Mouse (Mus musculus) heart, adult 2 months (tissue): Measurements from ENCODE around the gene Slf2. TPM values are rescaled to one million over a fixed set of nuclear protein-coding genes. Genes with fewer than 3 reads are reported as not detected.

ENCODE experiments used
- DNase-seq, 2 experiments: peaks; one replicate each; pipeline ENCODE4 v3.0.0; 2021
- H3K27ac ChIP-seq: fragments of 200-600 bp; 2 replicates; pipeline ENCODE4 v1.8.1; 2022
- H3K27me3 ChIP-seq: fragments of 200-500 bp; 2 replicates; pipeline ENCODE4 v1.6.1; 2012; ENCODE audit warnings: mild to moderate bottlenecking, low read length, inconsistent platforms, mixed read lengths; ENCODE audit not compliant: control insufficient read depth, insufficient read depth
- H3K36me3 ChIP-seq: fragments of 200-500 bp; 2 replicates; pipeline ENCODE4 v1.6.1; 2012; ENCODE audit warnings: low read length, inconsistent platforms; ENCODE audit not compliant: control insufficient read depth, insufficient read depth
- H3K4me1 ChIP-seq: fragments of 200-500 bp; 2 replicates; pipeline ENCODE4 v1.6.1; 2011; ENCODE audit warnings: low read length; ENCODE audit not compliant: control insufficient read depth, insufficient read depth
- H3K4me3 ChIP-seq: fragments of 200-600 bp; 2 replicates; pipeline ENCODE4 v1.8.1; 2022
- H3K79me2 ChIP-seq: fragments of 200-500 bp; replicated peaks from 2 replicates; pipeline ENCODE4 v1.6.1; 2012; ENCODE audit warnings: mild to moderate bottlenecking, inconsistent platforms, low read length, moderate library complexity, mixed read lengths; ENCODE audit not compliant: control insufficient read depth, insufficient read depth
- H3K9ac ChIP-seq: fragments of 200-500 bp; 2 replicates; pipeline ENCODE4 v1.6.1; 2012; ENCODE audit warnings: low read depth, mild to moderate bottlenecking, control low read depth, inconsistent platforms, low read length, mixed read lengths
- CTCF ChIP-seq: fragments of 200-600 bp; IDR thresholded peaks from 2 replicates; pipeline ENCODE4 v1.8.1; 2022; ENCODE audit warnings: antibody characterized with exemption, mild to moderate bottlenecking, moderate library complexity
- EP300 ChIP-seq: fragments of 200-500 bp; IDR thresholded peaks from 2 replicates; pipeline ENCODE4 v1.6.1; 2011; ENCODE audit warnings: low read depth, low read length, control low read depth; ENCODE audit not compliant: insufficient read depth
- POLR2A ChIP-seq: fragments of 200-500 bp; IDR thresholded peaks from 2 replicates; pipeline ENCODE4 v1.6.1; 2011; ENCODE audit warnings: mild to moderate bottlenecking, low read depth, low read length, control low read depth; ENCODE audit not compliant: insufficient read depth
- WGBS: fragments of 180-500 bp; shearing (Covaris S2); methylation state at CpG from one replicate; pipeline ENCODE4 v1.1.7; 2018; 5-methylcytosine and 5-hydroxymethylcytosine counted together
- intact Hi-C: fragments of 180-260 bp; cut with DNase I; formaldehyde crosslinking; loops from one replicate; pipeline ENCODE4 v1.15.1; 2025
- polyA plus RNA-seq: library from polyadenylated mRNA; depleted of rRNA; stranded (reverse); fragments of >200 nt; gene quantifications from 2 replicates; pipeline ENCODE4 v1.2.3, GENCODE M21; 2012
- total RNA-seq, 2 experiments: library from RNA; stranded (reverse); gene quantifications; 2 replicates each; pipeline ENCODE4 v1.2.3; 2021

The Slf2 gene
- total and polyA plus RNA-seq, 3 experiments: 16.6 to 23.0 (median 18.4) TPM

DNA sequence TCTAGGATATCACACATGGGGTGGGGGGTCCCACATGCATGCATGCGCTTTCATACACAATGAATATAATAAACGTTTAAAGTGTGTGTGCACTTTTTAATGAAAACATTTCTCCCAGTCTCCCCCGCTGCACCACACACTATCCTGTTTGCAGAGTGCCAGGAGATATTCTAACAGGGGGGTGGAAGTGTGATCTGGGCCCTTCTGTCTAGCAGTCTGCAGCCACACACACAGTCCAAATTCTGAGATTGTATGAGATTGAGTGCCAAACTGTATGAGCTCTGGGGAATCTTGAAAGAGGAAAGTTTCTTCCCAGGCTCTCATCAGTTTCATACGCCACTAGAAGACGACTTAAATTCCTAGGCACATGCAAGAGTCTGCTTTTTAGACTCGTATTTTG is 56.9 kb downstream of the Slf2 start:
- Histone ChIP-seq H3K9ac (no peak overlapping the region), H3K27me3 (peaks cover 3% of the 10 kb centered on the region; the same call in 1 of the 2 replicates), H3K4me3 (no peak overlapping the region), H3K4me1 (peaks cover 3% of the 10 kb centered on the region; the same call in 1 of the 2 replicates), H3K27ac (no peak overlapping the region), H3K36me3 (no peaks in the 10 kb centered on the region), H3K79me2 (no peaks in the 10 kb centered on the region)
- no peak for TF ChIP-seq EP300
- TF ChIP-seq CTCF: no peak
- no peak for TF ChIP-seq POLR2A
- WGBS: 73% methylated on average over 6 of the region's 6 CpGs
- intact Hi-C loops: no loop called here
- DNase-seq: no peak

DNA sequence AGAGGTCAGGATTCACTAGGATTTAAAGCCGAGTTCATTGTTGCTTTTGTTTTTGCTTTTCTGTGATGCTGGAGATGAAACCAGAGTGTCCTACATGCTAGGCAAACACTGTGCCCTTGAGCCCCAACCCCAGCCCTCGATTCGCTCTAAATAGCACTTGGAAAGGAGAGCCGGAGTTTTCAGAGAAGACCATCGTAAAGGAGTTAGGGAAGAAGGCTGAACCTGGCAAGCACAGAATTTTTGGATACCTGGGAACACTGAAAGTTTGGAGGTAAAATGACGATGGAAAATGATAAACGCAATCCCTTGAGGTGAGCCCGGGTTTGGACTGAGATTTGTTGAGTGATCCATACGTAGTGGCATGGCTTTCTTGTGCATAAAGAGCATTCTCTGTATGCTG is 57.4 kb downstream of the Slf2 start:
- intact Hi-C loops: no loop called here

DNA sequence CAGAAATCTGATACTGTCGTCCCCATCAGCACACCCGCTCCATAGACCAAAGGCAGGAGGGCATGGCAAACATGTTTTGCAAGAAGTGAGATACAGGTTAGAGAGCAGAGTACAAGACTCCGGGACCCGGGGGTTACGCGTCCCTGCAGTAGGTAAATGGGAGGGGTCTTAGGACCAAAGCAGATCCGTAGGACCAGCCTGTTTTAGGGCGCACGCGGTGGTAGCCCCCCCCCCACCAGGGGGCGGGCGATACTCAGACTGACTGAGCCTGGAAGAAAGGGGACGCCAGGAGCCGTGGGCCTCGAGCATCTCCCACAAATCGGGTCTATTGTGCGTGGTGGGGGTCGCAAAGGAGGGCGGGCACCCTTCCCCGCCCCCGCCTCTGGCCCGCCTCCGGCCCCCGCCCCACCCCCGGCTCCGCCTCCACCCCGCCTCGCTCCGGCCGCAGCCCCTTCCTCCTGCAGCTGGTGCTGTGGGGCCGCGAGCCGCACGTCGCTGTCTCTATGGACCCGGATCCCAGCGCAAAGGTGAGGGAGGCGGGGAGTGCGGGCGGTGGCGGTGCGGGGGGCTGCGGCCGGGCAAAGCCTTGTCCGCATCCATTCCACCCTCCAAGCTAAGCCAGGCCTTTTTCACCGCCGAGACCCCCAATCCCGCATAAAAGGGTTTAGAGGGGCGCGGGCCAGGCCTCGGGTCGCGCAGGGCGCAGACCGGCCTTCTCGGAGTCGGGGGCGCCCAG is 58.0 kb downstream of the Slf2 start, which contains the start of gene Sema4g:
TSS of gene Sema4g (plus strand) at position 271 of the 736 bp plus-strand sequence.
- Histone ChIP-seq H3K9ac (peak within 1 kb of the TSS; percentile 62), H3K4me3 (peak within 1 kb of the TSS; percentile 52), H3K36me3 (no peaks in the 10 kb centered on the region), H3K27me3 (peaks cover 3% of the 10 kb centered on the region; the same call in 1 of the 2 replicates), H3K4me1 (peaks cover 3% of the 10 kb centered on the region; the same call in 1 of the 2 replicates), H3K79me2 (no peaks in the 10 kb centered on the region), H3K27ac (no peak within 1 kb of the TSS)
- intact Hi-C loops: no loop called here
- 2% methylated on average over 57 of the region's 58 CpGs for WGBS
- peak; percentile 69 for TF ChIP-seq CTCF
- TF ChIP-seq EP300: no peak
- TF ChIP-seq POLR2A: no peak
- peak; percentile 28 to 56 for DNase-seq

More for the DNA sequence above, 57.4 kb downstream of the Slf2 start:
- H3K79me2 ChIP-seq: no peaks in the 10 kb centered on the region
- H3K9ac ChIP-seq: no peak overlapping the region
- no peak overlapping the region for H3K27ac ChIP-seq
- H3K4me3 ChIP-seq: no peak overlapping the region
- TF ChIP-seq POLR2A: no peak
- no peak for TF ChIP-seq CTCF
- TF ChIP-seq EP300: no peak
- H3K27me3 ChIP-seq: peaks cover 3% of the 10 kb centered on the region; the same call in 1 of the 2 replicates
- no peaks in the 10 kb centered on the region for H3K36me3 ChIP-seq
- 37% methylated on average over 9 of the region's 9 CpGs for WGBS
- DNase-seq: no peak
- peaks cover 3% of the 10 kb centered on the region; the same call in 1 of the 2 replicates for H3K4me1 ChIP-seq

DNA sequence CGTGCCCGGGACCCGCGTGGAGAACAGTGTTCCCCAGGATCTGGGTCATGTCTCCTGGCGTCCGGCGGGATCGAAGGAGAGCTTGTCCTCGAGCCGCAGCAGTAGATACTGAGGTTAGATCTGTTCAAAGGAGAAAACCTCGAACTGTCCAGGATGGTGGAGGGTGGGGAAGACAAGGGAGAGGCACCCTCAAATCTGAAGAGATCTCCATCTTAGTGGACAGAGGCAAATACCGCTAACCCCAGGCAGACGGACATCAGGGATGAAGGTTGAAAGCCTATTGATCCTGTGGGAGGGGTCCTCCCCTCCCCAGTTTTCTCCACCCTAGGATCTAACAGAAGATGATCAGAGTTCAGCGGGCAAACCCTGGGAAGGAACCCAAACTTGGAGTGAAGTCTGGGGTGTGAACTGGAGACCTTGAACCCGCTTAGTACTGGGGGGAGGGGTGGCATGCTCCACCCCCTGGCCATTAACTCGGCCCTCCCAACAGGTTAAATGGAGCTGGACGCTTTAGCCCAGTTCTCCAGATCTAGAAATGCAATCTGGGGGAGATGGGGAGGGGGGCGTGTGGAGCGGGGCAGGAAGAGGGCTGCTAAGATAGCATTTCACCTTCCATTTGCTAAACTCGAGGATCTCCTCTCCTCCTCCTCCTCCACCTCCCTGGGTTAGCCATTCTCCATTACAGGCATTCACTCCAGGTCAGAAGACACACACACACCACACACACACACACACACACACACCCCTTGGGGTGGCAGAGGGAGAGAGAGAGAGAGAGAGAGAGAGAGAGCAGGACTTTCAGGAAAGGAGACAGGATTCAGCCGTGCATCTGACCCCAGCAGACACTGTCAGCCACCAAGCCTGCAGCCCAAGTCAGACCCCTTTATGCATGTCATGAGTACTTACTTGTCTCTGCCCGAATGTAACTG is 58.9 kb downstream of the Slf2 start:
- intact Hi-C loops: no loop called here
- Histone ChIP-seq H3K9ac (peak overlapping the region; percentile 62), H3K79me2 (no peaks in the 10 kb centered on the region), H3K4me1 (peaks cover 3% of the 10 kb centered on the region; the same call in 1 of the 2 replicates), H3K4me3 (peak overlapping the region; percentile 52), H3K36me3 (no peaks in the 10 kb centered on the region), H3K27ac (no peak overlapping the region), H3K27me3 (peaks cover 3% of the 10 kb centered on the region; the same call in 1 of the 2 replicates)
- DNase-seq: no peak
- TF ChIP-seq EP300 (no peak), POLR2A (no peak), CTCF (no peak)
- 22% methylated on average over 22 of the region's 22 CpGs for WGBS

DNA sequence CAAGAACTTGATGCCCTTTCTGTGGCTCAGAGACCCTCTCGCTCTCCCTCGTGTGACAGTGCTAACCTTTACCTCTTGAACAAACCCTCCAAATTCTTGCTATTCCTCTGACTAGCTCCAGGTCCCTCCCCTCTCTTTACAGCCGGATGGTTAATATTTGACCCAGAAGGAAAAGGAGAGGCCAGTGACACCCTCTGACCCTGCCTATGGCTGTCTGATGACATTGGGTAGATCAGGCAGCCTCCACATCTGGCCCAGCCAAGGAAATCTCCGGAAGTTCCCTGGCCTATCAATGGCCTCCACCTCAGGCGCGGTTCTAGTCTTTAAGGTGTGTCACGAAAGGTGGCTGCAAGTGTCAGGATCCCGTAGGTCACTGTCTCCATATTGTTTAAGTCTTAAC is 60.1 kb downstream of the Slf2 start:
- no peak overlapping the region for H3K4me3 ChIP-seq
- H3K4me1 ChIP-seq: peaks cover 3% of the 10 kb centered on the region; the same call in 1 of the 2 replicates
- H3K9ac ChIP-seq: no peak overlapping the region
- 91% methylated on average over 8 of the region's 8 CpGs for WGBS
- H3K27me3 ChIP-seq: peaks cover 3% of the 10 kb centered on the region; the same call in 1 of the 2 replicates
- TF ChIP-seq POLR2A (no peak), EP300 (no peak), CTCF (no peak)
- intact Hi-C loops: no loop called here
- no peak overlapping the region for H3K27ac ChIP-seq
- no peaks in the 10 kb centered on the region for H3K79me2 ChIP-seq
- H3K36me3 ChIP-seq: no peaks in the 10 kb centered on the region
- DNase-seq: no peak
